Mouse (Mus musculus) midbrain, embryonic 15.5 days (tissue): ENCODE data around the gene Gpr156. TPM values are rescaled to one million over a fixed set of nuclear protein-coding genes. Genes with fewer than 3 reads are reported as not detected.

ENCODE experiments used
- ATAC-seq: fragments of 200-750 bp; cut with Nextera tagmentation; replicated peaks from 2 replicates; pipeline ENCODE4 v1.8.0; 2017; ENCODE audit warnings: moderate TSS enrichment
- H3K27ac ChIP-seq: fragments of 300-500 bp; sonication (generic); 2 replicates; pipeline ENCODE4 v1.5.1; 2015; ENCODE audit warnings: mild to moderate bottlenecking, inconsistent platforms
- H3K27me3 ChIP-seq: fragments of 300-500 bp; sonication (generic); replicated peaks from 2 replicates; pipeline ENCODE4 v1.6.1; 2015; ENCODE audit warnings: inconsistent platforms
- H3K36me3 ChIP-seq: fragments of 300-500 bp; sonication (generic); replicated peaks from 2 replicates; pipeline ENCODE4 v1.6.1; 2015; ENCODE audit warnings: inconsistent platforms
- H3K4me1 ChIP-seq: fragments of 300-500 bp; sonication (generic); 2 replicates; pipeline ENCODE4 v1.6.1; 2015; ENCODE audit warnings: inconsistent platforms
- H3K4me2 ChIP-seq: fragments of 300-500 bp; sonication (generic); 2 replicates; pipeline ENCODE4 v1.6.1; 2015; ENCODE audit warnings: inconsistent platforms, mild to moderate bottlenecking, moderate library complexity
- H3K4me3 ChIP-seq: fragments of 300-500 bp; sonication (generic); 2 replicates; pipeline ENCODE4 v1.5.1; 2015; ENCODE audit warnings: mild to moderate bottlenecking, inconsistent platforms
- H3K9ac ChIP-seq: fragments of 300-500 bp; sonication (generic); 2 replicates; pipeline ENCODE4 v1.6.1; 2015; ENCODE audit warnings: mild to moderate bottlenecking, inconsistent platforms
- H3K9me3 ChIP-seq: fragments of 300-500 bp; sonication (generic); 2 replicates; pipeline ENCODE4 v1.6.1; 2016; ENCODE audit warnings: inconsistent platforms
- WGBS: fragments of 180-500 bp; shearing (Covaris S2); methylation state at CpG from one replicate; pipeline ENCODE4 v1.1.7; 2015; ENCODE audit warnings: mixed read lengths; 5-methylcytosine and 5-hydroxymethylcytosine counted together
- polyA plus RNA-seq: library from polyadenylated mRNA; unstranded; fragments of >200 nt; fragmentation: Nextera tagmentation; extraction: Ambion mirVana; gene quantifications from 2 replicates; pipeline ENCODE4 v1.2.1, GENCODE M21; 2015

Gene Gpr156
- 6.2 and 6.4 TPM in 2 replicates for polyA plus RNA-seq

GRCm38 (mm10) chr16:37916138-37916817 lies at the start of gene Gpr156:
Gene Gpr156 (plus strand): TSS chr16:37916496.
- Histone ChIP-seq H3K36me3 (no peaks in the 10 kb centered on the region), H3K4me3 (peak within 1 kb of the TSS; percentile 65), H3K4me2 (peak within 1 kb of the TSS; percentile 91), H3K9me3 (no peaks in the 10 kb centered on the region), H3K4me1 (peaks cover 32% of the 10 kb centered on the region), H3K9ac (peak within 1 kb of the TSS; percentile 71), H3K27ac (peak within 1 kb of the TSS; percentile 8), H3K27me3 (no peaks in the 10 kb centered on the region; the same call in 1 of the 2 replicates)
- 2% methylated on average over 53 of the region's 53 CpGs for WGBS
- ATAC-seq: peak; percentile 81

DNA sequence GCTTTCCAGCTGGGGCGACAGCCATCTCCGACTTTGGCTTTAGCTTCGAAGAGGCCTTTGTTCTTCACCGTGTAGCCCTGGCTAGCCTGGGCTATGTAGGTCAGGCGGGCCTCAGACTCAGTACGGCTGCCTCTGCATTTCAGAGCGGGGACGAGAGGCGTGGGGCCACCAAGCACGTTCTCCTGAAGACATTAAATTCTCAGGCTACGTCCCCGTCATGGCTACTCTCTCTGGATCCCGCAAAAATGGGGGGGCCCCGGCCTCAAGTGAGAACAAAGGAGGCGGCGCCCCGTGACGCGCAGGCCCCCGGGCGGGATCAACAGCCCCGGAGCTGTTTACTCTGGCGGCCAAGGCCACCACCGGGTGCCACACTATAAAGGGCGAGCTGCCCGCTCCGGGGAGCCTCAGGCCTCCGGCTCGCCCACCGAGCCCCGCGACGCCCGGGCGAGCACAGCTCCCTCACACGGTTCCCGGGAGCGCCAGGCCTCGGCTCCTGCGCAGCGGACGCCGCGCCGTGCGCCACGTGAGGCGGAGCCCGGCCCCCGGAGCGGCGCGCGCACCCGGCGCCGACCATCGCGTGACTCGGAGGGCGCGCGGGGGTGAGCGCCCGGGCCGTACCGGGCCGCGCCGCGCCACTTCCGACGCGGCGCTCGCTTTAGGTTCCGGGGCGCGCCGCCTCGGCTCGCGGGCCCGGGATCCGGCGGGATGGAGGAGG lies 48.3 kb upstream of the Gpr156 start, which contains the start of gene Lrrc58:
Gene Lrrc58 (plus strand): TSS at position 599 of the 715 bp plus-strand sequence.
- Histone ChIP-seq H3K4me2 (peak within 1 kb of the TSS; percentile 74), H3K9me3 (no peaks in the 10 kb centered on the region), H3K27me3 (no peaks in the 10 kb centered on the region), H3K9ac (peak within 1 kb of the TSS; percentile 97), H3K27ac (peak within 1 kb of the TSS; percentile 100), H3K4me3 (peak within 1 kb of the TSS; percentile 96), H3K4me1 (peaks cover 26% of the 10 kb centered on the region), H3K36me3 (no peaks in the 10 kb centered on the region)
- ATAC-seq: peak; percentile 95
- under 1% methylated on average over 85 of the region's 86 CpGs for WGBS

DNA sequence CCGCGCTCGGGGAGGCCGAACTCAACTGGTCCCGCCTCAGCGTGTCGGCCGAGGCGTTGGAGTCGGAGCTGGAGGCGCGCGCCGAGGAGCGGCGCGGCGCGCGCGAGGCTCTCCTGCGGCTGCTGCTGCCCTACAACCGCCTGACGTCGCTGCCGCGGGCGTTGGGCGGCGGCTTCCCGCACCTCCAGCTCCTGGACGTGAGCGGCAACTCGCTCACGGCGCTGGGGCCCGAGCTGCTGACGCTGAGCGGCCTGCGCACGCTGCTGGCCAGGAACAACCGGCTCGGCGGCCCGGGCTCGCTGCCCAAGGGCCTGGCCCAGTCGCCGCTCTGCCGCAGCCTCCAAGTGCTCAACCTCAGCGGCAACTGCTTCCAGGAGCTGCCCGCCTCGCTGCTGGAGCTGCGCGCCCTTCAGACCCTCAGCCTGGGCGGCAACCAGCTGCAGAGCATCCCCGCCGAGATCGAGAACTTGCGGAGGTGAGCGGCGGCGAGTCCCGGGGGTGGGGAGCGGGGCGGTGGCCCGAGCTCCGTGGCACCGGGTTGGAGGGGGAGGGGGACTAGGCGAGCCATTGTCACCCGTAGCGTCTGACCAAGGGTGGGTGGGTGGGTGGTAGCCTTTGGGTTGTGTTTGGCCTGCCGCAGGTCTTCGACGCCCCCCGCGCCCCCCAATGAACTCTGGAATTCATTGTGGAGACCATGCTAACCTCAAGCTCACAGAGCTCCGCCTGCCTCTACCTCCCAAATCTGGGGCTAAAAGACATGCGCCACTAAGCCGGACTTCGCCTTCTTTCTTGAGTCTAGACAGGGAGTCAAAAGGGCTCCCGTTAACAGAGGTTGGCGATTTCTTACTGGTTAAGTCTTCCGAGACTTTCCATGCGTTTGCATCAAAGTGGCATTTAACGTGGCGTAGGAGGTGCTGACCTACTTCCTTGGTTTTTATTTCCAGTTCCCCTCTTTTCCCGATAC lies 47.5 kb upstream of the Gpr156 start:
- WGBS: under 1% methylated on average over 83 of the region's 87 CpGs
- peak; percentile 82 for ATAC-seq
- peaks cover 26% of the 10 kb centered on the region for H3K4me1 ChIP-seq

GRCm38 (mm10) chr16:37869470-37870231 lies 46.6 kb upstream of the Gpr156 start:
- Histone ChIP-seq H3K27ac (peak overlapping the region; percentile 100), H3K4me2 (peak overlapping the region; percentile 74), H3K9me3 (no peaks in the 10 kb centered on the region), H3K27me3 (no peaks in the 10 kb centered on the region), H3K4me1 (peaks cover 26% of the 10 kb centered on the region), H3K9ac (peak overlapping the region; percentile 97), H3K36me3 (no peaks in the 10 kb centered on the region), H3K4me3 (peak overlapping the region; percentile 96)
- no peak for ATAC-seq
- 39% methylated on average over 4 of the region's 4 CpGs for WGBS

More for the DNA sequence above, 47.5 kb upstream of the Gpr156 start:
- Histone ChIP-seq H3K36me3 (no peaks in the 10 kb centered on the region), H3K9ac (peak overlapping the region; percentile 97), H3K4me2 (peak overlapping the region; percentile 74), H3K27me3 (no peaks in the 10 kb centered on the region), H3K27ac (peak overlapping the region; percentile 100), H3K9me3 (no peaks in the 10 kb centered on the region), H3K4me3 (peak overlapping the region; percentile 96)

DNA sequence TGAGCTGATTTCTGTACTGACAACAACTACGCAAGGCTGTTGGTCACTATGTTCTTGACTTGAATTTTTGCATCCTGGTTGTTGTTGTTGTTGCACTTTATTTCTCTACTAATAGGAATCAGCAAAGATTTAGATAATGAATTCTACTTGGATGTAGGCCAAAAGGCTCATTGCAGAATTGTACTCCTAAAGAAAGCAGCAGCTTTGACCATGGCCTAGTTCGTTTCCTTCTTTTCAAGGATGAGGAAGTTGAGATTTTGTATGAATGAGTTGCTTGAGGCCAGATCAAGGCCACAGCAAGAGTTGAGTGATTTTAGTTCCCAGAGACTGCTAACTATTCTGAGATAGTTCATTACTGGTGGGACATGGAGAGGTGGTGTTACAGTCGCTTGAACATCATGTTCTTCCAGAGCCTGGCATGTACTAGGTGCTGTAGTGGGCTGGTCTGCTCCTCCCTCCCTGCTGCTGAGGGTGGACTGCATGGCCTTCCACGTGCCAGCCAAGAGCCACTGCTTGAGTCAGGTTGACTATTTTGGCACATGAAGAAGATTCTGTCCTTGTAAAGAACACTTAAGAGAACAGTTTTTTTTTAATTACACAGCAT lies 45.1 kb upstream of the Gpr156 start:
- Histone ChIP-seq H3K9me3 (no peaks in the 10 kb centered on the region), H3K9ac (no peak overlapping the region), H3K4me2 (peak overlapping the region; percentile 74; the same call in 1 of the 2 replicates), H3K36me3 (no peaks in the 10 kb centered on the region), H3K27me3 (no peaks in the 10 kb centered on the region), H3K27ac (no peak overlapping the region), H3K4me3 (no peak overlapping the region), H3K4me1 (peaks cover 26% of the 10 kb centered on the region)
- ATAC-seq: no peak
- 73% methylated on average over 4 of the region's 4 CpGs for WGBS

DNA sequence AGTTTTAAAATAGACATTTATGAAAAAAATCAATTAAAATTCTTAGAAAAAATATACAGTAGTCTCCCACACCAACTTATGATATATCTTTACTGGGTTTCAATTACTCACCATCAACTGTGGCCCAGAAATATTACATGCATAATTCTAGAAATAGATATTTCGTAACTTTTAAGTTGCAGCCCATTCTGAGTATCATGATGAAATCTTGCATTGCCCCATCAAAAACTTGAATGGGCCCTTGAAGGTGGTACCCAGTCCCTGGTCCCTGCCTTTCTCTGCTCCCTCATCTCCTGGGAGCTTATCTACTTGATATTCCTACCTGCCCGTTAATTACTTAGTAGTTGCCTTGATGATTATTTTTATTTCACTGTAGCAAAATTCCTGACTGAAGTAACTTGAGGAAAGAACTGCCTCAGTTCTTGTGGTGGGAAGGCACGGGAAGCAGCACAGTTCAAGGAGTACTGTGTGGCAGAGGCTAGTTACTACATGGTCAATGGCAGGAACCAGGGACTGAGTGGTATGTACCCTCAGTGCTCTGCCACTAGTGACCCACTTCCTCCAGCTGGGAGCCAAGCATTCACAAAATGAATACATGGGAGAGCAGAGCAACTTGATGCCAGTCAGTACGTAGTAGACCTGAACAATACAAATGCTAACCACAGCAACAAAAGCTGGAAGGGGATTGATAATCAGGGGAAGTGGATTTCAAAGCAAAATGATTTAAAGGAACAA lies 41.6 kb upstream of the Gpr156 start:
- H3K9me3 ChIP-seq: no peaks in the 10 kb centered on the region
- no peak overlapping the region for H3K27ac ChIP-seq
- WGBS: 80% methylated on average over 4 of the region's 4 CpGs

GRCm38 (mm10) chr16:37877406-37877805 lies 38.9 kb upstream of the Gpr156 start:
- Histone ChIP-seq H3K36me3 (peaks cover 21% of the 10 kb centered on the region), H3K4me2 (no peak overlapping the region), H3K4me1 (0 out of 2 replicates have a peak, but pooled peaks cover 3% of the 10 kb centered on the region), H3K27me3 (no peaks in the 10 kb centered on the region), H3K27ac (no peak overlapping the region), H3K9me3 (no peaks in the 10 kb centered on the region), H3K4me3 (no peak overlapping the region), H3K9ac (no peak overlapping the region)
- 98% methylated on average over 3 of the region's 3 CpGs for WGBS
- no peak for ATAC-seq

More for the DNA sequence above, 41.6 kb upstream of the Gpr156 start:
- no peak overlapping the region for H3K4me3 ChIP-seq
- H3K27me3 ChIP-seq: no peaks in the 10 kb centered on the region
- H3K9ac ChIP-seq: no peak overlapping the region
- peaks cover 24% of the 10 kb centered on the region for H3K4me1 ChIP-seq
- H3K36me3 ChIP-seq: peaks cover 7% of the 10 kb centered on the region; the same call in 1 of the 2 replicates
- no peak for ATAC-seq
- H3K4me2 ChIP-seq: no peak overlapping the region

DNA sequence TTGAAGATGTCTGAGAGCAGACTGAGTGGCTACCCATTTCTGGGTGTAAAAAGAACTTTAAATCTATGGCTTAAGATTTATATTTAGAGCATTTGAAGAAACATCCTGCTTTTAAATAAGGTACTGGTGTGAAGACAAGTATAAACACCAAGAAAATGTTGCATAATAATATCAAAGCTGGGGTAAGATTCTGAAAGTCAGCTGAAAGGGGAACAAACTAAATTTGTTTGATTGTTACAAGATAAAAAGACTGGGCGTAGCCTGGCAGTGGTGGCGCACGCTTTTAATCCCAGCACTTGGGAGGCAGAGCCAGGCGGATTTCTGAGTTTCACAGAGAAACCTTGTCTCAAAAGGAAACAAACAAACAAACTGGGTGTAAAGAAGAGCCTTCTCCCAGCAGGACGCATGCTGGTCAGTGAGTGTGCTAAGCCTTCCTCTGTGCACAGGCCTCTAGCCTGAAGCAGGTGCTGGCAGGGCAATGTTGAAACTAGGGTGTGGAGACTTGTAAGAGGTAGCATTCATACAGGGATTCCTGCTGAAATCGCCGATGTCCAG lies 37.3 kb upstream of the Gpr156 start:
- Histone ChIP-seq H3K4me3 (no peak overlapping the region), H3K9me3 (no peaks in the 10 kb centered on the region), H3K4me1 (0 out of 2 replicates have a peak, but pooled peaks cover 3% of the 10 kb centered on the region), H3K9ac (no peak overlapping the region), H3K4me2 (no peak overlapping the region), H3K36me3 (peaks cover 32% of the 10 kb centered on the region), H3K27me3 (no peaks in the 10 kb centered on the region), H3K27ac (no peak overlapping the region)
- WGBS: 85% methylated on average over 7 of the region's 7 CpGs
- no peak for ATAC-seq

- Histone ChIP-seq H3K4me2 (no peak overlapping the region), H3K36me3 (peaks cover 32% of the 10 kb centered on the region), H3K27ac (no peak overlapping the region), H3K4me3 (no peak overlapping the region), H3K4me1 (0 out of 2 replicates have a peak, but pooled peaks cover 3% of the 10 kb centered on the region), H3K27me3 (no peaks in the 10 kb centered on the region), H3K9ac (no peak overlapping the region), H3K9me3 (no peaks in the 10 kb centered on the region)
- ATAC-seq: no peak
- WGBS: 94% methylated on average over 4 of the region's 4 CpGs
Observed at GRCm38 (mm10) chr16:37879750-37880419, 36.4 kb upstream of the Gpr156 start.

GRCm38 (mm10) chr16:37881168-37881567 lies 35.1 kb upstream of the Gpr156 start:
- Histone ChIP-seq H3K27ac (no peak overlapping the region), H3K9ac (no peak overlapping the region), H3K9me3 (no peaks in the 10 kb centered on the region), H3K4me1 (0 out of 2 replicates have a peak, but pooled peaks cover 3% of the 10 kb centered on the region), H3K4me2 (no peak overlapping the region), H3K4me3 (no peak overlapping the region), H3K36me3 (peaks cover 32% of the 10 kb centered on the region), H3K27me3 (no peaks in the 10 kb centered on the region)
- 83% methylated on average over 2 of the region's 2 CpGs for WGBS
- no peak for ATAC-seq
